Mouse (Mus musculus) cerebellum, postnatal 25 days (tissue): ENCODE measurements at regions not wholly inside any gene's neighbourhood (a gene's known extent, or its start where the extent isn't known, plus 50 kb on each side); places are given as distances from the start of the nearest gene placed in this dataset.
A peak's percentile ranks its signal among the peaks of the same experiment; 100 is the strongest.

Experiments
- DNase-seq, 2 experiments: peaks; one replicate each; pipeline ENCODE4 v3.0.0; 2021; ENCODE audit warnings: mixed read lengths in 2 of 2

DNA sequence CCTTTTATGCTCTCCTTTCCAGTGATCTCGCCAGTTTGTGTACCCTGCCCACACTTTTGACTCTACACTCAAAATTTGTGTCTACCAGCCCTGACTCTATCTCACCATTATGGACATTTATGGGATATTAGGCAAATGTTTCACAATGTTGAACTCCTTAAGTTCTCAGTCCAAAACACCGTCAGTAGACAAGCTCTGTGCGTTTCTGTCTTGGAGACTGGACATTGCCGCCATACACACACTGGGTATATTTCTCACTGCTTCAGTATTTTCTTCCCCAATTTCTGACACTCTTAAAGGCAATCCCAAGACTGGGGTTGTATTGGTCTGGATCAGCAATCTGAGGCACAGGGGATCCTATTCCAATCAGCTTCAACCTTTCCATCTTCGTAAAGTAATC, 75.6 kb downstream of the Oxgr1 start:
- DNase-seq = no peak

DNA sequence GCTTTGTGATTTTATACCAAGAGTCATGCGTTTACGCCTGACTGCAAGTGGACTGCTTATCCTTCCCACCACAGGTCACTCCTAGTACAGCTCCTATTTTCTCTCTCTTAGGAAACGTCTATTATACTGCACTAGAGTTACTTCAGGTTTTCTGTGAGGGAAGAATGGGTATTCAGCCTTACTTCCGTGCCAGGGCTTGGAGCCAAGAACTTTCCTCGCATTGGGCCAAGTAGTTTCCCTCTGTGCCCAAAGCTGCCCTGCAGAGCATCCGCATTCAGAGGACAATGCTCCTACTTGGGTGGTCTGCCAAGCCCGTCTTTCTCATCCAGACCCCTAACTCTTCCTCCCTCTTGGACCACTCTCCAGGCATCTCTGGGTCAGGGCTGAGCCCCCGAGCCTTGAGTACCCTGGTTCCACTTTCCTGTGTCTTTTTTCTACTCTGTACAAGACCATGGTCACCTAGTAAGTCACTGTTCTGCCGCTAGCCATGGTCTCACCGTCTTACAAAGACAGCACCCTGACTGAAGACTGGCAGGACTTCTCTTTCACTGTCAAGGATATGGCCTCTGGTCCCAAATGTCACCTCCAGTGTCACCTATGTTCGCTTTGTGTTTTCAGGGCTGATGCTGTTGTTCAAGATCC, 76.3 kb downstream of the Oxgr1 start:
- peak; percentile 56 to 74 for DNase-seq

DNA sequence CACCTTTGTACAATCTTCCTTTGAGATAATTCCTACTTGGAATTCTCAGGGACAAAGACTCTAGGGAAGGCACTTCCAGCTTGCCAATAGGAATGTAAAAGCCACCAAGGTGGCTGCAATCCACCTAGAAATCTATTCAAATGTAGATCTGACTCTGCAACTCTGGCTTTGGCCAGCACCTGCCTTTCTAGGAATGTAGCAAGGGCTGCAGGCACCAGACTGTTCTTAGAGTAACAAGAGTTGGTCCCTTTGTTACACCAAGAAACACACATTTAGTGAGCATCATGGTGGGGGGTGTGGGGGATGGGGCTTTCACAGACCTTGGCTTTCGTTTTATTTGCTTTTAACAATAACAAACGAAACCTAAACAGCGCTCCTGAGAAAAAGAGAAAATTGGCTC, 78.5 kb downstream of the Oxgr1 start:
- DNase-seq = no peak

DNA sequence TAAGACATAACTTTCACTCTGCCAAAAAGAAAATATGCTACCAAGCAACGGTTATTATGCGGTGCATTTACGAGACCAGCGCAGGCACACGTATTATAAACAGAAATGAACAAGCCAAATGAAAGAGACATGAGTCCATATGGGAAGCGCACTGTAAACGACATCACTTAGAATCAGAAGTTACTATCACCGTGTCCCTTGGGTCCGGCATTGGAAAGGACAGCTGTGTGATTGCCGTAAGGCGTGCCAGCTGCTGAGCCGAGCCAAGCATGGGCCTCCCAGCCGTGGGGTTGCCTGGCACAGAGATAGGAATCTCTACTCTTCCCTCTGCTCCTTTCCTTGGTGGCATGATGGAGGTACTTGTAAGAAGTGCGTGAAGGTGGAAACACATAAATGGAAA, 88.4 kb downstream of the Oxgr1 start:
- no peak for DNase-seq

DNA sequence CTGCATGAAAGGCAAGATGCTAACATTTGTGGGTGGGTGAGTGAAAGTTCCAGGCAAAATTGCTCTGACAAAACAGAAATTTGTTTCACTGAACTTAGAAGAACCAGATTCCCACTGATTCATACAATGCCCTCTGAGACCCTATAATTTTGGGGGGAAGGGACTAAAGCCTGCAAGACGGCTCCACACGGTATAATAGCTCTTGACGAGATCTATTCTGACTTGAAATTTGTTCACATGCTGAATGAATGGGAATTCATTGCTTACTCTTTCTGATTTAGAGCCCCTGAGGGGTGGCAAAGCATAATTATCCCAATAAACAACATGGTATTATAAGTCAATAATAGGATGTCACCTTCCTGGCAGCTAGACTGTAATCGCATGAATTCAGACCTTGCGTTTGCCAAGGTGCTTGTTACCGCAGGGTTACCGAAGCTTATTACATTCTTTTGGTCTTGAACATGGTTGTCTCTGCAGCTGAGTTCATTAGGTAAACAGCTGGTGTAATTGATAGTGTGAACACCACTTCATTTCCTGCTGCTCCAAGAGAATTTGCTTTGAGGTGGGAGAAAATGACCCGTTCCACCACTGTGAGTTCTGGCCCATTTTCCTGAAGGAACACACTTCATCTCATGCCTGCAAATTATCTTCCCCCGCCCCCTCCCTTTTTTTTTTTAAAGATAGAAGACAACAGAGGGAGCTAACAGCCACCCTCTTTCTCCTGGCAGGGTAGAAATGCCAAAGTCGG, 89.2 kb downstream of the Oxgr1 start:
- DNase-seq = no peak
